Mouse (Mus musculus) kidney, postnatal 0 days (tissue): ENCODE data around the gene Ap1g2. TPM values are rescaled to one million over a fixed set of nuclear protein-coding genes. Genes with fewer than 3 reads are reported as not detected.

ENCODE experiments used
- ATAC-seq: fragments of 200-750 bp; cut with Nextera tagmentation; replicated peaks from 2 replicates; pipeline ENCODE4 v1.8.0; 2017; ENCODE audit warnings: low read depth, moderate number of reproducible peaks, moderate TSS enrichment, moderate library complexity; ENCODE audit not compliant: low FRiP score
- DNase-seq: peaks from one replicate; pipeline ENCODE4 v3.0.0-alpha.2; 2016; ENCODE audit warnings: low spot score
- H3K27ac ChIP-seq: fragments of 300-500 bp; sonication (generic); 2 replicates; pipeline ENCODE4 v1.5.1; 2014; ENCODE audit warnings: mild to moderate bottlenecking
- H3K27me3 ChIP-seq: fragments of 300-500 bp; sonication (generic); 2 replicates; pipeline ENCODE4 v1.6.1; 2014; ENCODE audit warnings: low read length, mixed read lengths; ENCODE audit not compliant: insufficient read depth
- H3K36me3 ChIP-seq: fragments of 300-500 bp; sonication (generic); 2 replicates; pipeline ENCODE4 v1.6.1; 2014; ENCODE audit warnings: low read length, mixed read lengths; ENCODE audit not compliant: insufficient read depth
- H3K4me1 ChIP-seq: fragments of 300-500 bp; sonication (generic); replicated peaks from 2 replicates; pipeline ENCODE4 v1.6.1; 2014; ENCODE audit warnings: antibody characterized with exemption, low read length, mixed read lengths; ENCODE audit not compliant: insufficient read depth
- H3K4me2 ChIP-seq: fragments of 300-500 bp; sonication (generic); 2 replicates; pipeline ENCODE4 v1.6.1; 2014; ENCODE audit warnings: mild to moderate bottlenecking, low read length, moderate library complexity, mixed read lengths
- H3K4me3 ChIP-seq: fragments of 300-500 bp; sonication (generic); replicated peaks from 2 replicates; pipeline ENCODE4 v1.5.1; 2014; ENCODE audit warnings: low read depth, low read length
- H3K9ac ChIP-seq: fragments of 300-500 bp; sonication (generic); 2 replicates; pipeline ENCODE4 v1.6.1; 2014; ENCODE audit warnings: low read depth, low read length
- H3K9me3 ChIP-seq: fragments of 300-500 bp; sonication (generic); replicated peaks from 2 replicates; pipeline ENCODE4 v1.6.1; 2016; ENCODE audit warnings: low read length, inconsistent platforms, mixed read lengths
- CTCF ChIP-seq: IDR thresholded peaks from 2 replicates; pipeline ENCODE4 v1.5.1; 2016; ENCODE audit warnings: antibody characterized with exemption, low read depth, mild to moderate bottlenecking, moderate library complexity
- WGBS: fragments of 180-500 bp; shearing (Covaris S2); extraction: QIAGEN DNeasy Blood & Tissue Kit; methylation state at CpG from one replicate; pipeline ENCODE4 v1.1.7; 2014; 5-methylcytosine and 5-hydroxymethylcytosine counted together
- polyA plus RNA-seq: library from polyadenylated mRNA; unstranded; fragments of >200 nt; fragmentation: Nextera tagmentation; extraction: Ambion mirVana; gene quantifications from 2 replicates; pipeline ENCODE4 v1.2.1, GENCODE M21; 2015

Ap1g2 gene
- polyA plus RNA-seq, 1 experiment from 2014 or later = 15.8 TPM

- peaks cover 8% of the 10 kb centered on the region; the same call in 1 of the 2 replicates for H3K4me1 ChIP-seq
- H3K9me3 ChIP-seq = no peaks in the 10 kb centered on the region
- DNase-seq (no peak), ATAC-seq (0 out of 2 replicates have a peak, but pooled peaks have one; percentile 3)
- H3K4me2 ChIP-seq = no peak overlapping the region
- peaks cover 24% of the 10 kb centered on the region for H3K27me3 ChIP-seq
- no peaks in the 10 kb centered on the region for H3K36me3 ChIP-seq
- no peak overlapping the region for H3K4me3 ChIP-seq
- no peak overlapping the region for H3K27ac ChIP-seq
- 16% methylated on average over 21 of the region's 21 CpGs for WGBS
- no peak for TF ChIP-seq CTCF
- H3K9ac ChIP-seq = no peak overlapping the region
Measured at GRCm38 (mm10) chr14:55109048-55109873, 2.9 kb upstream of the Ap1g2 start.

- Histone ChIP-seq H3K9ac (no peak overlapping the region), H3K36me3 (no peaks in the 10 kb centered on the region), H3K27ac (no peak overlapping the region), H3K27me3 (peaks cover 16% of the 10 kb centered on the region), H3K4me2 (no peak overlapping the region), H3K9me3 (no peaks in the 10 kb centered on the region), H3K4me3 (no peak overlapping the region), H3K4me1 (0 out of 2 replicates have a peak, but pooled peaks cover 8% of the 10 kb centered on the region)
- DNase-seq (no peak), ATAC-seq (no peak)
- TF ChIP-seq CTCF = no peak
- 41% methylated on average over 9 of the region's 9 CpGs for WGBS
Measured at GRCm38 (mm10) chr14:55108202-55108870, 1.9 kb upstream of the Ap1g2 start.

DNA sequence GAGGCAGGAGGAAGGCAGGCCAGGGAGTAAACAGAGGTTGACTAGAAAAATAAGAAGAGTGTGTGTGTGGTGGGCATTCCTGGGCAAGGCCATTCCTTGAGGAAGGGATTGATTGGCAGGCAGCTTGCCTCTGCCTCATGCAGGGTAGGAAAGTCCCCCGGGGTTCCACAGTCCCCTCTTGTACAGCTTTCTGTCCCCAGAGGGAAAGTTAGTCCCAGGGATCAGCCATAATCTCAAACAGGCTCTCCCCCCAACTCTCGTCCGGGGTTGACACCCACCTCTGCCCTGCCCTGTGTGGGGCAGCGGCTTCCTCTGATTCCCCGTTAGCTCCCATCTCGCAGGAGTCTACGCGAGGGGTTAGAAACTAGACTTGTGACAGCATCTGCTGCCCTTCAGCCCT is 597 bp upstream of the Ap1g2 start:
- H3K4me2 ChIP-seq = no peak overlapping the region
- WGBS = 79% methylated on average over 8 of the region's 8 CpGs
- no peaks in the 10 kb centered on the region for H3K9me3 ChIP-seq
- ATAC-seq (no peak), DNase-seq (no peak)
- H3K36me3 ChIP-seq = no peaks in the 10 kb centered on the region
- no peak overlapping the region for H3K27ac ChIP-seq
- no peak for TF ChIP-seq CTCF
- H3K4me1 ChIP-seq = 0 out of 2 replicates have a peak, but pooled peaks cover 8% of the 10 kb centered on the region
- no peak overlapping the region for H3K9ac ChIP-seq
- H3K27me3 ChIP-seq = peaks cover 15% of the 10 kb centered on the region
- no peak overlapping the region for H3K4me3 ChIP-seq

DNA sequence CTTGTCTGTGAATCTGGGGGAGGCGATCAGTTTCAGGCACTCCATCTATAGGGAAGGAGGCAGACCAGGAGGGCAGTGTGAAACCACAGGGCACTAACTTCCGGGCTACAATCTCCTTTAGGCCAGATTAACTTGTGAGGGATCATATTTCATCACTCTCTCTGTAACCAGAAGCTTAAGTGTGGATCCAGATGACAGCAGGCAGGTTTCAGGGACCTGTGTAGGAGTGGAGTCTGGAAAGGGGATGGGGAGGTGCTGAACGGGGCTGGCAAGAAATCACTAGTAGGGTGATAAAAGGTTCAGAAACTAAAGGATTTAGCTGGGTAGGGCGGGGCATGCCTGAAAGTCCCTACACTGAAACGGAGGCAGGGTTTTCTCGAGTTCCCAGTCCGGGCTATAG is 1.0 kb downstream of the Ap1g2 start:
- Histone ChIP-seq H3K4me1 (0 out of 2 replicates have a peak, but pooled peaks cover 8% of the 10 kb centered on the region), H3K9ac (no peak overlapping the region), H3K27me3 (peaks cover 11% of the 10 kb centered on the region), H3K27ac (peak overlapping the region; percentile 54; the same call in 1 of the 2 replicates), H3K4me2 (peak overlapping the region; percentile 80), H3K36me3 (0 out of 2 replicates have a peak, but pooled peaks cover 6% of the 10 kb centered on the region), H3K4me3 (peak overlapping the region; percentile 48), H3K9me3 (no peaks in the 10 kb centered on the region)
- TF ChIP-seq CTCF = no peak
- ATAC-seq = no peak; the same call in 1 of the 2 replicates
- 5% methylated on average over 7 of the region's 7 CpGs for WGBS
- DNase-seq = peak; percentile 75

DNA sequence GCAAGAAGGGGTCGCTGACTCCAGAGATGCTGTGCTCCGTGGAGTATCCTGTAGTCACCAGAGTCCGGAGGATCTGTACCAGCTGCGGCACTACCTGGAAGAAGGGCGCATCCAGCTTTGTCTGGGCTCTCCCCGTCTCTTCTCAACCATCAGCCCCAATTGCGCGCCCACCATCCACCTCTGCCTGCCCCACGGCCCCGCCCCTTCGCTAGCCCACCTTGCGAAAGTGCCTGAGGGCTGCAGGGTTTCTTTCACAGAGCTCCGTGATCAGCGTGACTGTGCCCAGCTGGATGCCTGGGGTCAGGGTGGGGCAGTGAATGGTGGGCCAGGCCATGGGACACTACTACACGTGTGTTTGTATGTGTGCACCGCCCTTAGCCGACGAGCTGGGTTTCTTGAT is 2.0 kb downstream of the Ap1g2 start:
- 88% methylated on average over 18 of the region's 18 CpGs for WGBS
- no peak for TF ChIP-seq CTCF
- H3K36me3 ChIP-seq = peaks cover 10% of the 10 kb centered on the region; the same call in 1 of the 2 replicates
- H3K27ac ChIP-seq = no peak overlapping the region; the same call in 1 of the 2 replicates
- no peak overlapping the region for H3K9ac ChIP-seq
- peaks cover 3% of the 10 kb centered on the region; the same call in 1 of the 2 replicates for H3K27me3 ChIP-seq
- ATAC-seq (no peak), DNase-seq (no peak)
- no peak overlapping the region for H3K4me3 ChIP-seq
- no peak overlapping the region for H3K4me2 ChIP-seq
- no peaks in the 10 kb centered on the region for H3K9me3 ChIP-seq
- 0 out of 2 replicates have a peak, but pooled peaks cover 6% of the 10 kb centered on the region for H3K4me1 ChIP-seq

- Histone ChIP-seq H3K9me3 (no peaks in the 10 kb centered on the region), H3K27ac (no peak overlapping the region), H3K4me1 (0 out of 2 replicates have a peak, but pooled peaks cover 5% of the 10 kb centered on the region), H3K27me3 (no peaks in the 10 kb centered on the region), H3K4me2 (no peak overlapping the region), H3K4me3 (no peak overlapping the region), H3K36me3 (peaks cover 12% of the 10 kb centered on the region; the same call in 1 of the 2 replicates), H3K9ac (no peak overlapping the region)
- no peak for DNase-seq
- TF ChIP-seq CTCF = no peak
- no peak for ATAC-seq
- WGBS = 73% methylated on average over 15 of the region's 15 CpGs
Measured at GRCm38 (mm10) chr14:55102253-55102785, 4.1 kb downstream of the Ap1g2 start.
